Mouse (Mus musculus) left cerebral cortex, postnatal 36 days (tissue): ENCODE data around the gene Txndc2. TPM values are rescaled to one million over a fixed set of nuclear protein-coding genes. Genes with fewer than 3 reads are reported as not detected.

ENCODE experiments used
- DNase-seq, 2 experiments: peaks; one replicate each; pipeline ENCODE4 v3.0.0; 2021 to 2022; ENCODE audit warnings: low spot score in 2 of 2, mixed read lengths in 1 of 2
- intact Hi-C: fragments of 180-260 bp; cut with DNase I; formaldehyde crosslinking; loops from one replicate; pipeline ENCODE4 v1.15.1; 2025
- total RNA-seq, 2 experiments: library from RNA; stranded (reverse); gene quantifications; 2 replicates each; pipeline ENCODE4 v1.2.3; 2021

The Txndc2 gene
- total RNA-seq, 2 experiments from 2014 or later, result 0.30 TPM; not detected in 1

DNA sequence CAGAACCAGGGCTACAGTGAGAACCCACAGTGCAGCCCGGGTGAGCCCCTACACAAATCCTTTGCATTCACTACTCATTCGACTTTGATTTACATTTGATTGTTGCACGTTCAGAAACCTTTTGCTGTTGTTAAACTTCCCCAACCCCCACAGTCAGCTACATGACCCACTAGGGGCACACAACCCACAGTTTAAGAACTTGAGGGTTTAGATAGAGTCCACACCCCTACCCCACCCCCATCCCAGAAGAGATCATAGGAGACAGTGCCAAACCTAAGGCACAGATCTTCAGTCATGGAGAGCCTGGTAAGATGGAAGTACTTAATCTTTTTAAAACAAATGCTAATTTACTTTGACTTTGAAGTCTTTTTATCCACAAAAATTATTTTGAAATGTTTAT is 26.3 kb downstream of the Txndc2 start:
- DNase-seq, result no peak
- intact Hi-C loops, result loop anchor here (2.0 kb wide), 1 partner anchor 27 kb away; the partner anchor contains the start of gene Txndc2

DNA sequence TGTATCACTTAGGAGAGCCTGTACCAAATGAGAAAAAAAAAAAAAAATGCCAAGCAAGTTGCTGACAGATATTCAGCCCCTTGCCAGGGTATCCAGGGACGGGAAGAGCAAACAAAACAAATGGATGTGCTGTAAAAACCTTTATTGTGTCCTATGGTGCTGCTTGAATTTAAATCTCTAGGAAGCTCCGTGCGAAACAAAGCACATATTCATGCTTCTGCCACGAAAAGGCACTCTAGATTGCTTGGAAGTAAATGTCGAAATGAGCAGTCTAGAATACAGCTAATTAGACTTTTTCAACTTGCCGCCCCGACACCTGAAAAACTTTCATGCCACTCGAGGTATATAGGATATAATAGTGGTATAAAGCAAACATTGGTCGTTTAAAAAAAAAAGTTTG is 27.5 kb downstream of the Txndc2 start:
- intact Hi-C loops, result loop anchor here (2.0 to 5.0 kb wide), 3 partner anchors 28 to 168 kb away; partner anchors contain the start of genes Ppp4r1 and Txndc2
- DNase-seq, result no peak

DNA sequence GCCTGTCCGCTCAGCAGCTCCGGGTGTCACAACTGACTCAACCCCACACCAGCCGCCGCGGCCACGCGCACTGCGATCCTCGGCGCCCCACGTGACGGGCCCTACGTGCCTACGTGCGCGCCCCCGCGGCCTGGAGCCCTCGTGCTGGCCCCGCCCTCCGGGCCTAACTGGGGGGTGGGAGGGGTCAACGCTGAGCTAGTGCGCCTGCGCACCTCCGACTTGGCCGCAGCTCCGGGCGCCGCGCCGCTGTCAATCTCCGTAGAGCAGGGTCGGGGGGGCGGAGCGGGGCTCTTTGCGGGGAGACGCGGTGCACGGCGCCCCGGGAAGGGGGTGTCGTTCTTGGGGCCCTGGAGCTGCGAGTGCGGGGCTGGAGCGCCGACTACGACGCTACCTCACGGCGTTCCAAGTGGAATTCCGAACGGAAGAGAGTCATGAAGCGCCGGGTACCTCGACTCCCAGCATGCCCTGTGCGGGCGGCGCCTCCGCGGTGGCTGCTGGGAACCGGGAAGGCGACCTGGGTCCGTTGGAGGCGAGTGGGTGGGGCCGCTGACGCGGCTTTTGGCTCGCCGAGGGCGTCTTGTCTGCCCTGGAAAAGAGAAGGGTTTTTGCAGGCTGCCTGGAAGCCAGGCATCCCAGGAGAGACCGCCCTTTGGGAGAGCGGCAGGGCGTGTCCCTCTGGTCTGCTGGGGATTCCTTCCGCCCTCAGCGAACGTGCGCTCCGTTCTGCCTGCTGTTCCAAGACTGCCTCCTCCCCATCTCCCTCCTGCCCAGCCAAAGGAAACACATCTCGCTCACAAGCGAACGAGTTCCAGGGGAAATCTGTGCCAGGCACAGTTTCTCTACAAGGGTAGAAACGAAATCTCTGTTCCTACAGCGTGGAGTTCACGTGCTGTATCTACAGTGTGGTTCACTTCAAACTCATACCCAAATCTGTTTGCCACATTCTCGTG is 28.2 kb downstream of the Txndc2 start, which contains the start of gene Vapa:
Gene Vapa, minus strand, starts transcription at position 93 of the 950 bp plus-strand sequence.
- DNase-seq, result peak; percentile 97 to 99
- intact Hi-C loops, result loop anchor here (2.0 to 5.0 kb wide), 3 partner anchors 29 to 169 kb away; partner anchors contain the start of genes Ppp4r1 and Txndc2

DNA sequence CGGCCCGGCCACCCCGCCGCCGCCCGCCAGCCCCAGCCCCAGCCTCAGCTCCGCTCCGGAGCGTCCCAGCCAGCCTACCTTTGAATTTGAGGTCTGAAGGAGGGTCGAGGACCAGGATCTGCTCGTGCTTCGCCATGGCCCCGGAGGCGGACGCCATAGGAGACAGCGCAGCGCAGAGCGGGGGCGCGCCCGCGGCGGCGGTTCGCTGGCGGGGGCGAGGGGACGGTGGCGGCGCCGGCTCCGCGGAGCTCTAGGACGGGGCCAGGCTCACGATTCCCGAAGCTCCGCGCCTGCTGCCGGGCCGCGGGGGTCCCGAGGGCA is 28.9 kb downstream of the Txndc2 start:
- intact Hi-C loops, result loop anchor here (5.0 kb wide), 2 partner anchors 94 to 169 kb away; partner anchors contain the start of gene Ppp4r1
- DNase-seq, result no peak

DNA sequence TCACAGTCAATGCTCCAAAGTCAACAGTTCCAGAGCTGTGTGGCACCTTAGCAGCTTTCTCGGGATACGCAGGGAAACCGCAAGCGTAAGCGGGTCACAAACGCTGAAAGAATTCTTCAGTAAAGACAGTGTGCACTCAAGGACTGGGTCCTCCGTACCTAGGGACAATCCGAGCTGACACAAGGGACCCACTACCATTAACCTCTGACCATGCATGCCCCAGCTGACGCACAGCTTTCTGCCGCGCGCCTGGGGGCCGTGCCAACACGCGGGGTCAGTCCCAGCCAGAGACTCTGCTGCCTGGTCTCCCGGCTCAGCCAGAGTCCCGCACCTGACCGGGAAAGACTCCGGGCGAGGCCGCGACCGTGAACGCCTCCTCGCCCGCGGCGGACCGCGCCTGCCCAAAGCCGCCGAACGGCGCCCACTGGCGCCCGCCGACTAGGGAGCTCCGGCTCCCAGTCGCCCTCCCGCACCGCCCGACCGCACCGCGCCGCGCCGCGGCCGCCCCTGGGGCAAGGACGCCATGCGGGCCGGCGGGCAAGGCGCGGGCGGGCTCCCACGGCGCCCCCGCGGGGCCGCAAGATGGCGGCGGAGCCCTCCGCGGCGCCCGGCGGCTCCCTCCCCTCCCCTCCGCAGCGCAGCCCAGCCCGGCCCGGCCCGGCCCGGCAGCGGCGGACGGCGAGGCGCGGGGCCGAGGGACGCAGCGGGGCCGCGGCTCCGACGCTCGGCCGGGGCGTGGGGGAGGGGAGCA is 29.4 kb downstream of the Txndc2 start:
- intact Hi-C loops, result loop anchor here (5.0 kb wide), 2 partner anchors 95 to 170 kb away; partner anchors contain the start of gene Ppp4r1
- DNase-seq, result peak; percentile 34 to 41

DNA sequence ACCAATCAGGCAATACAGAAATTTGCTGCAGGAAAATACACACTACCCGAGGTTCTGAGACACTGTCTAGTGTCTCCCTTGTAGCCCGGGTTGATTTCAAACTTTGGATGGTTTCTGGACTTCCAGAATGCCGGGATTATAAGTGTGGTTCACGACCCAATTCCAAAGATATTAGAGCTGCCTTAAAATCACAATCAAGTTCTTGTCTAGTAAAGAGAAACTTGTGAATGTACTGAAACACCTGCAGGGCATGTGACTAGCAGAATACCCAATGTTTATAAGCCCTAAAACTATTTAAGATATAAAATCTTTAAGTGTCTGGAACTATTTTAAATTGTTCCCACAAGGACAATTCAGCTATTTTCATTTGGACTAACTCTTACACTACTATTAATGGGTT is 30.2 kb downstream of the Txndc2 start:
- intact Hi-C loops, result loop anchor here (5.0 kb wide), 2 partner anchors 96 to 171 kb away; partner anchors contain the start of gene Ppp4r1

DNA sequence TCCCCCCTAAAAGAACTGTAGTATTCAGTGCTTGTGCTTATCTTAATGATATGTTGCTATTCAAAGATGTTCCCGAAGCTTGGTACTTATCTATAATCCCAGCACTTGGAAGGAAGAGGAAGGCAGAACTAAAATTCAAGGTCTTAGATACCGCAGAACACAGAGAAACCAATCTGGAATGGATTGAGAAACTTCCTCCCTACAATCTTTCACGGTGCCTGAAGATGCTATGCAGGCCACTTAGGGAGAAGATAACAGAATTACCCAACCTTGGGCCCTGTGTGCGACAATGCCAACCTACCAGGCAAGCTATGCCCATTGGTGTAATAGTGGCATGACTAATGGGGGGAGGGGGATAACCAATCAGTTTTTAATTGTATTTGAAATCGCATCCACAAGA is 33.2 kb downstream of the Txndc2 start:
- intact Hi-C loops, result no loop called here

More for the DNA sequence above, 30.2 kb downstream of the Txndc2 start:
- no peak for DNase-seq

DNA sequence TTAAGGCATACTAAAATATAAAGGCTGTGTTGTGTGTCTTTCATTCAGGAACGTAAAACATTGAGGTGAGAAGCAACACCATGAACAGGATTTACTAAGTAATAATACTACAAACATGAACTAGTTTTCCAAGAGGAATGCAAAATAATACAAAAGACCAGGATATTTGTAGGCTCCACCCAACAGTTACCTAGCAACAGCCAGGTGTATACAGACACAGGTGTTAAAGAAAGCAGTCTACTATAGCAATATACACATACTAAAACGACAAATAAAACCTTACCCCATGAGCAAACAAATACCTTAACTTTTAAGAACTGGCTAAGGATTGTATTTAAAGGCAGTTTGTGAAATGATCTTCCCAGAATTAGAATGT is 33.7 kb downstream of the Txndc2 start:
- no peak for DNase-seq
- intact Hi-C loops, result no loop called here

More for the DNA sequence above, 33.2 kb downstream of the Txndc2 start:
- no peak for DNase-seq

DNA sequence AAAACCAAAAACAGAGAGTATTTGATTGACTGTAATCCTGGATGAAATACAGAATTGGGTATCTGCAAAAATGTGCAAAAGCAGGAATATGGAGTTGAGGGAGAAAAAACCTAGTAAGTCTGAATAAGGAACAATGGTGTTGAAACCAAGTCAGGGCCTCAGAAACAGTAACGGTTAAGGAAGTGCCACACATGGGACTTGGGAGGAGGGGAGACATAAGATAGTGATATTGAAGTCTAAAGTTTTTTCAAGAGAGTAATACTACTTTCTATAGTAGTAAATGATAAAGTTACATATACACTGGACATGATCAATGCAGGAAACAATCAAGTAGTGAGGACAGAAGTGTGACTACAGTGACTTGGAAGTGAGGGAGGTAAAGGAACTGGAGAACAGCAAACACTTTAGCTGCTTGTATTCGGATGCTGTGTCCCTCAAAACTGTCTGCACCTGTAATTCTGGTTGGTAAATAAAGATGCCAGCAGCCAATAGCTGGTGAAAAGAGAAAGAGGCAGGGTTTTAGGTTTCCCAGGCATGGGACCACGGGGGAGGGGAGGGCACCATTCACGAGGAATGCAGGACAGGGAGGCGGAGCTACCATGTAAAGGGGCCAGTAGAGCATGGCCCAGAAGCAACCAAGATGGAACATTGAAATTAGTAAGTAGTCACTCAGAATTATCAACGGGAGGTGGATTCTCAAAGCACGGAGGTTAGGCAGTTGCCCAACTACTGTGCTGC is 34.2 kb downstream of the Txndc2 start:
- no peak for DNase-seq
- intact Hi-C loops, result no loop called here

DNA sequence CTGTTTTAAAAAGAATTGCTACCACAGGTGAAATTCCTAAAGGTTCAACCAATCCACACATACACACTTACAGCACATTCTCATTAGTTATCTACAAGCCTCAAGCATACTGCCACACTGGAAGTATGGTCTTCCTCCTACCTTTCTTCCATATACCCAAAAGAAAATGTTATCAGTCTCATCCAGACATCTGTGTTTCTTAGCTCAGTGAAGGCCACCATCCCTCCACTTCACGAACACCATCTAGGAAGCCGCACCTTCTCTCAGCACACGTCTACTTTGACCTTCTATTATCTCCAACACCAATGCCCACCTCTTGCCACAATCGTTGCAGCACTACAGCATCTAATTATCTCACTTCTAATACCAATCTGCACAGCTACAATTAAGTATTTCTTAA is 36.0 kb downstream of the Txndc2 start:
- intact Hi-C loops, result no loop called here
- no peak for DNase-seq

DNA sequence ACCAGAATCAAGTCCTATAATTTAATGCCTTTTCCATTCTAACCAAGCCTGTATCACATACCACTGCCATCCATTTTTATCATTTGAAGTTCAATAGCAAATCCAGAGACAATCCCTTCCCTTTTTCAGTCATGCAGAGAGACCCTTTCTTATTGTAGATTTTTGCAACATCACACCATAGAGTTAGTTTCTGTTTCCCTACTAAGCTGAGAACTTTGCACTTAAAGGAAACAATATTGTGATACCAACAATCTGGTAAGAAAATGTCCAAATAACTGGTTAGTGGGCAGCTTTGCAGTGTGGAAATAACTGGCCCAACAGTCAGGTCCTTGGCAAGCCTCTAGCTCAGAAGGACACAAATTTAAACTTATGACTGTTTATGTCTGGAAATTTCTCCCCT is 37.1 kb downstream of the Txndc2 start:
- no peak for DNase-seq
- intact Hi-C loops, result no loop called here

DNA sequence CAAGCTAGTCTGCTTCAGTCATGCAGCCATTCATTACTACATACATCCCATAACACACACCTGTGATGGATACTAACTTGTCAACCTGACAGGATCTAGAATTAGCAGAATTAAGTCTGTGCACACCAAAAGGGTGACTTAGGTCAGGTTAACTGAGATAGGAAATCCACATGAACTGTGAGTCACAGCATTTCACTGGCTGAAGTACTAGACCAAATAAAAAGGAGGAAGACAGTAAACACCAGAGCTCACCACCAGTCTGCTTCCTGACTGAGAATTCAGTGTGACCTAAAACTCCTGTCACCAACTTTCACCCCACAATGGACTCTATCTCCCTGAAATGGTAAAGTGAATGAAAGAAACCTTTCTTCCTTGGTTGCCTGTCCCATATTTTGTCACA is 37.7 kb downstream of the Txndc2 start:
- DNase-seq, result no peak
- intact Hi-C loops, result no loop called here

DNA sequence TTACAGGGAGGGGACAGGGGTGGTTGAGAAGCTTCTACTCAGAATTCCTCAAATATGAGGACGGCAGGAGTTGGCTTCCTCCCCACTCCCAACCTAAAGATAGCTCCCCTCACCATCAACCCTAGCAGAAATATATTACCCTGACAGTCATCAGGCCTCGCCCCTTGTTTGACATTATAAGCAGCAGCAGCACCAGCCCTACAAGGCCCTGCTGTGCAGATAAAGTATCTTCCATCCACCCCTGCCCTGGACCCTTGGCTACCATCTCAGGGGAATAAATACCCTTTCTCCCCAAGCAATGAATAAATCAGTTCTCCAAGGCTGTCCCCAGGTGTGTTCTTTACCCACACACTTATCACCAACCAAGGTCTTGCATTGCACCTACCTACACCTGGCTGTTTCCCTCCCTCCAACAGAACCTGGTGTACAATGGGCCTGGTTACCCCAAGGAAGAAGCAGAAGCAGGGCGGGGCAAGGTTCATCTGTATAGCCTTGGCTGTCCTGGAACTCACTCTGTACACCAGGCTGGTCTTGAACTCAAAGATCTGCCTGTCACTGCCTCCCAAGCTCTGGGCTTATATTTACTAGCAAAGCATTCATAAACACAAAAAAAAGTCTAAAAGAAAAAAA is 44.0 kb downstream of the Txndc2 start:
- intact Hi-C loops, result no loop called here
- DNase-seq, result no peak

DNA sequence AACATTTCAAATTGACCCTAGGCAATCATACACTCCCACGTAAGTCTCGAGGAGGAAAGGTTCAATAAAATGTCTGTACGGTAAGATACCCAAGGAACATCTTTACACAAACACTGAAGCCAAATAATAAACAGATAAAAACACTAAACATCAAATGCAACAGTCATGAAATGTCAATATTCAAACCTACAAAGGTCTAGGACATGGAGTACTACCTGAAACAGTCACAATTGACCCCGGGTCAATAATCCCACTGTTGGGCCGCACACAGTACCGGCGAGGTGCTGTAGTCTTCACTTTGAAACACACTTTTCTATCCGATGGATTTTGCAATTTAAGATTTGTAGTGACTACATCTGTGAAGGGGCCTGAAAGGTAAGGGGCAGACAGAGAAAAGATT is 47.3 kb downstream of the Txndc2 start:
- DNase-seq, result no peak
- intact Hi-C loops, result no loop called here

Other genes starting within 250 kb of the Txndc2 start
- gene Tmem232, start 101.4 kb downstream of the Txndc2 start, total RNA-seq, result 1 to 10 TPM; 1.4 to 2.6 TPM
- gene Vapa, start 28.6 kb downstream of the Txndc2 start, total RNA-seq, result 100 to 1,000 TPM; 157 to 164 TPM
- 10 to 100 TPM; 62.7 to 65.7 TPM for gene Rab31, start 130.6 kb upstream of the Txndc2 start, total RNA-seq
- 10 to 100 TPM; 37.4 to 64.8 TPM for gene Ppp4r1, start 140.4 kb upstream of the Txndc2 start, total RNA-seq
- 10 to 100 TPM; 62.1 to 64.0 TPM for gene Ralbp1, start 243.6 kb upstream of the Txndc2 start, total RNA-seq